Mouse (Mus musculus): ENCODE measurements around the gene Arhgef10l. TPM values are rescaled to one million over a fixed set of nuclear protein-coding genes. Genes with fewer than 3 reads are reported as not detected.

Arhgef10l gene
- polyA plus RNA-seq, 1 experiment from 2014 or later: 6.3 TPM

GRCm38 (mm10) chr4:140469760-140470452, 195.9 kb downstream of the Arhgef10l start:
- TF ChIP-seq CTCF (IDR thresholded peaks at IDR 0.05; ENCODE audit: low read depth): no peak
- TF ChIP-seq EP300 (IDR thresholded peaks at IDR 0.05; ENCODE audit: low read depth): no peak
- no peak overlapping the region for H3K9ac ChIP-seq (replicated peaks)
- H3K4me2 ChIP-seq (ENCODE audit: low read depth, low read length): no peak overlapping the region
- no peaks in the 10 kb centered on the region for H3K27me3 ChIP-seq (ENCODE audit: insufficient read depth, low read length)
- no peak overlapping the region for H3K27ac ChIP-seq (ENCODE audit: low read depth)
- no peaks in the 10 kb centered on the region for H3K4me1 ChIP-seq (ENCODE audit: insufficient read depth)
- WGBS (ENCODE audit: insufficient replicate concordance): 64% methylated on average over 13 of the region's 13 CpGs
- H3K9me3 ChIP-seq (ENCODE audit: low read length): peaks cover 3% of the 10 kb centered on the region; the same call in 1 of the 2 replicates
- no peak for ATAC-seq
- no peaks in the 10 kb centered on the region for H3K36me3 ChIP-seq (replicated peaks; ENCODE audit: insufficient read depth, low read length)
- DNase-seq: no peak
- no peak overlapping the region for H3K4me3 ChIP-seq (ENCODE audit: low read depth, low read length)

- H3K9me3 ChIP-seq (ENCODE audit: low read length): no peaks in the 10 kb centered on the region
- no peak overlapping the region for H3K9ac ChIP-seq (replicated peaks)
- no peaks in the 10 kb centered on the region for H3K36me3 ChIP-seq (replicated peaks; ENCODE audit: insufficient read depth, low read length)
- 69% methylated on average over 17 of the region's 17 CpGs for WGBS (ENCODE audit: insufficient replicate concordance)
- H3K4me2 ChIP-seq (ENCODE audit: low read depth, low read length): no peak overlapping the region
- DNase-seq: no peak
- no peaks in the 10 kb centered on the region for H3K4me1 ChIP-seq (ENCODE audit: insufficient read depth)
- ATAC-seq: no peak
- H3K27ac ChIP-seq (ENCODE audit: low read depth): no peak overlapping the region
- H3K27me3 ChIP-seq (ENCODE audit: insufficient read depth, low read length): no peaks in the 10 kb centered on the region
- no peak overlapping the region for H3K4me3 ChIP-seq (ENCODE audit: low read depth, low read length)
- TF ChIP-seq CTCF (IDR thresholded peaks at IDR 0.05; ENCODE audit: low read depth): no peak
- no peak for TF ChIP-seq EP300 (IDR thresholded peaks at IDR 0.05; ENCODE audit: low read depth)
Measured at GRCm38 (mm10) chr4:140467254-140467791, 198.5 kb downstream of the Arhgef10l start.

Small RNA genes lying within 50 kb of the gene (microRNA-seq; reads per million reads assigned to microRNA genes)
- gene Gm23045: not detected

Other genes with a start within 250 kb of the Arhgef10l start
- gene Rcc2, start 34.5 kb upstream of the Arhgef10l start, polyA plus RNA-seq (2015; fragmentation: Nextera tagmentation; extraction: Ambion mirVana): 15.1 TPM in 2 replicates
- not detected in 2 replicates for gene Padi6, start 76.6 kb upstream of the Arhgef10l start, polyA plus RNA-seq (2015; fragmentation: Nextera tagmentation; extraction: Ambion mirVana)
- gene Padi4, start 108.2 kb upstream of the Arhgef10l start, polyA plus RNA-seq (2015; fragmentation: Nextera tagmentation; extraction: Ambion mirVana): 3.6 and 4.5 TPM in 2 replicates
- 0.06 and 0.11 TPM in 2 replicates for gene Padi3, start 144.6 kb upstream of the Arhgef10l start, polyA plus RNA-seq (2015; fragmentation: Nextera tagmentation; extraction: Ambion mirVana)
- 0.02 TPM in 1 of 2 replicates, not detected in the other for gene Padi1, start 179.8 kb upstream of the Arhgef10l start, polyA plus RNA-seq (2015; fragmentation: Nextera tagmentation; extraction: Ambion mirVana)
- 1.9 and 2.1 TPM in 2 replicates for gene Padi2, start 240.3 kb upstream of the Arhgef10l start, polyA plus RNA-seq (2015; fragmentation: Nextera tagmentation; extraction: Ambion mirVana)

Data from liver, postnatal 0 days (tissue).